Mouse (Mus musculus): ENCODE results near the gene Rgs14.

GRCm38 (mm10) chr13:55399300-55400038, 29.9 kb downstream of the Rgs14 start:
- no peak for TF ChIP-seq CTCF (IDR thresholded peaks at IDR 0.05; ENCODE audit: borderline replicate concordance, extremely low read depth, insufficient read depth, insufficient read length)
- TF ChIP-seq POLR2A (IDR thresholded peaks at IDR 0.05; ENCODE audit: borderline replicate concordance, extremely low read depth, insufficient read depth, insufficient read length, poor library complexity, severe bottlenecking) = no peak

Data from brain, embryonic 14.5 days (tissue).